Mouse (Mus musculus): ENCODE measurements around the gene Mff. TPM values are rescaled to one million over a fixed set of nuclear protein-coding genes. Genes with fewer than 3 reads are reported as not detected.
A peak's percentile ranks its signal among the peaks of the same experiment; 100 is the strongest.

The Mff gene
- total RNA-seq, 2 experiments from 2014 or later, result 121 to 123 TPM

DNA sequence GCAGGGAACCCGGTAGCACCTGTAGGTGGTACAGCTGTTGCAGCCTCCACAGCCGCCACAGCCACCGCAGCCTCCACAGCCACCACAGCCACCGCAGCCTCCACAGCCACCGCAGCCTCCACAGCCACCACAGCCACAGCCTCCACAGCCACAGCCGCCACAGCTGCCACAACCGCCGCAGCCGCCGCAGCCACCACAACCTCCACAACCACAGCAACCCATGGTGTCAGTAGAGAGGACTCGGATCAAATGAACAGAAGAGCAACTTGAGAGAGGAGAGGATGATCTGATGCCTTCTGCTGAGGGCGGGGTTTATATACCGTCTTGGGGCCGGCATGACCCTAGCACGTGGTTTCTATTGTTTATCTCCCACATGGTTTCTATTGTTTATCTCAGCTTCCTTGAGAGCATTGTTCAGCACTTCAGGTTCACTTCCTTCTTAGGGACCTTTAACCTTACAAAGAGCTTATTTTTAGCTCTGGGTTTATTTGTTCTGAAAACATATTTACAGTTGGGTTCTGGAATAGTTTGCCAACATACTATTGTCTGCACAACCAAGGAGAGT lies 46.4 kb downstream of the Mff start, which contains the start of gene Gm47791:
Gene Gm47791 (minus strand): TSS at position 222 of the 565 bp plus-strand sequence.
- DNase-seq, result no peak

DNA sequence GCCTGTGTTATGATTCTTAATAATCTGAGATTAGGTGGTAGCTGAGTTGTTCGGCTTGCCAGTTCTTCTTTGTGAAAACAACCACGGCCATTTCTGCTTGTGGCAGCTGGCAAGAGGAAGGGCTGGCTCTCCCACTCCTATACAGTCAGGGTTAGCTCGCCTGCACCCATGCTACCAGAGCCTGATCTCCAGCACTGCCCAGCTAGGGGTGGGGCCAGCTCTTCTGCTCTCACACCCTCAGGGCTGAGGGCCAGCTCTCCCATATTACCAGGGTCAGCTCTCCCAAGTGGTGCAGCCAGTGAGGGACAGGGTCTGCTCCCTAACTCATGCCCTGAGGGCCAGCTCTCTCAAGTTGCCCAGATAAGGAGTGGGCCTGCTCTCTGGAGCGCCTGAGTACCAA lies 47.7 kb downstream of the Mff start:
- no peak for DNase-seq

DNA sequence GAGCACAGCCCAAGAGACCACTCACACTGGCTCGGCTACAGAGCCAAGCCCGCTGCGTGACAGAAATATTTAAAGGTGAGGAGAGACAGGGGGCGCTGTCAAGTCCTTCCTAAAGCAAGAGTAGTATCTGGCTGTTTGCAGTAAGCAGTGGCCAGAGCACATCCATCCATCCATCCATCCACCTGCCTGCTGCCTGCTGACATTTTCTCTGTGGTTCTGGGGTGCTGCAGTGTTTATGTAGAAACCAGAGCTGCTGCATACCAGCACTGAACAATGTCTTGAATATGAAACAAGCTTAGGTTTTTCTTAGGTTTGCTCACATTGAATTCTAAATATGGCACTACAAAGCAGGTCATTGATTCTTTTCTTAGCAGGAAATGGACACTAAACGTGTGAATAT lies 48.5 kb downstream of the Mff start:
- DNase-seq, result no peak

GRCm38 (mm10) chr1:82775293-82775692 lies 50.6 kb downstream of the Mff start:
- no peak for DNase-seq

- DNase-seq, result no peak
Measured at GRCm38 (mm10) chr1:82779388-82779966, 54.8 kb downstream of the Mff start.

DNA sequence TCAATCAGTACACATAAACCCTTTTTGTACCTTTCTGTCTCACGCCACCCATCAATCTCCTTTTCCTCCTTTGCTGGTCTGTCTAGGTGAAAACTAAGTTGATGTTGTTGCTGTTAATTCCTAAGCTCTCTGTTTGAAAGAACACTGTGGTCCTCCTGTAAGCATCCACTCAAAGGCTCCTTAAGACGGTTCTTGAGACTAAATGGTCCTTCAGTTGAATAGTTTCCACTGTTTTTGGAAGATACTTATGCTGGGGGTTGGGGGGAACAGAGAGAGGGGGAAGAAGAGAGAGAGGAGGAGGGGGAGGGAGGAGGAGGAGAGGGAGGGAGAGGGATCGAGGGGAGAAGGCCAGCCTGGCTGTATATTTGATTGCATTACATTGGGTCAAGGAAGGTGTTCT lies 58.9 kb downstream of the Mff start:
- DNase-seq, result no peak

- no peak for DNase-seq
Measured at GRCm38 (mm10) chr1:82785546-82785945, 60.9 kb downstream of the Mff start.

- DNase-seq, result peak; percentile 47
Measured at GRCm38 (mm10) chr1:82787414-82787813, 62.7 kb downstream of the Mff start.

DNA sequence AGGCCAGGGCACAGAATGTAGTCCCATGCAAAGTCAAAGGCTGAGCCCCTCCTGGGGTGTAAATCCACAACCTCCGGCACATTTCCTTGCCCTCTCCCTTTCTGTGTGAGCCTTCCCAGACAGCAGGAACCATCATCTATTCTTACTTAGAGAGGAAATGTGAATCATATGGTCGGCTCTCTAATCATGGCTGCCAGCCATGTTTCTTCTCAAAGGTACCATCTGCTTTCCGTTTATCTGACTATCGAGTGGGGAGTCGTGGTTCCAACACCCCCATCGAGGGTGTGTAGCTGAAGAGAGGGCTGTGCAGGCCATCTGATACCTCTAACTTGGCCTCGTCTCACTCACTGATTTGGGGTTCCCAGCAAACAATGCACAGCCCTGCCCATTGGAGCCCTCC lies 63.4 kb downstream of the Mff start:
- no peak for DNase-seq

DNA sequence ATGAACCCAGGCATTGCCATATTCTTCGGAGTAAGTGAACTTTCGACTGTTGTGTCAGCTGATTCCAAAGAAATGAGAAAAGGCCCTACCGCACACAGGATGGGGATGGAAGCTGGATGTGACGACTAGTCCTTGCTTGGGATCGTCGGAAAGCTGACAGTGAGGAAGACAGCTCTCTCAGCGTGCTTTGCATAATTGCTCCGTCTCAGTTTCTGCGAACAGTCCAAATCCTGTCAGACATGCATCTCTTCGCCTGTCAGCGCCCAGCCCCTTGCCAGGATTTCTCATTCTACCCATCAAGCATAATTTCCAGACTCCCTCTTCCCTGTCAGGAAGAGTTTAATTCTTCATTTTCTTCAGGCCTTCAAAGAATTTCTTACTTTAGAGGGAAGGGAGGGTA lies 66.4 kb downstream of the Mff start:
- DNase-seq, result no peak

DNA sequence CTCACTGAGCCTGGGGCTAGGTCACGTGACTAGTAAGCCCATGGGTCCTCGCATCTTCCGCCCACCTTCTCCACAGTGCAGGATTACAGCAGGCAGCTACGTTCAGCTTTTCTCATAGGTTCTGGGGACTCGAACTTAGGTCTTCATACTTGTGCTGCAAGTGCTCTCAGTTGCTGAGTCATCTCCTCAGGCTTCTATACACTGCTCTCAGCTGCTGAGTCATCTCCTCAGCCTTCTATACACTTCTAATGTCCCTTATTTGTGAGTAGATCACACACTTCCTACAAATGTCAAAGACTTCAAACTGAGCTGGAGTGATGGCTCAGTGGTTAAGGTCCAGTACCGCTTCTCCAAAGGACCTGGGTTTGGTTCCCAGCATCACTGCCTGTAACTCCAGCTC lies 67.5 kb downstream of the Mff start:
- DNase-seq, result no peak

GRCm38 (mm10) chr1:82793110-82793509 lies 68.4 kb downstream of the Mff start:
- DNase-seq, result no peak

DNA sequence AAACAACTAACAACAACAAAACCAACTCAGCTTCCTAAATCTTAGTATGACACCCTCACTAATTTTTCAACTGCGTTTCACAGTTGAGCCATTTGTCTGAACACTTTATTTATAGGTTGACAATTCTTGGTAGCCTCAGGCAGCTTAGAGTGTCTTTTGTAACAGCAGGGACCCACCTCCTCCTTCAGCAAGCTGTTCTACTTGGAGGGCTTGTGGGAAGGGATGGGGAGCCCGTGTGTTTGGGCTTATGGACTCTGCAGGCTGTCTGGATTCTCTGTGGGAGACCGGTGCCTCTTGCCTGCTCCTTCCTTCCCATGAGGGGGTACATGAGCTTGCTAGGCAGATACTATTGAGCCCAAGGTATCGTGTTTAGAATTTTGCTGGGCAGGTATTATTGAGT lies 69.3 kb downstream of the Mff start:
- no peak for DNase-seq

GRCm38 (mm10) chr1:82795211-82795610 lies 70.5 kb downstream of the Mff start:
- DNase-seq, result no peak

DNA sequence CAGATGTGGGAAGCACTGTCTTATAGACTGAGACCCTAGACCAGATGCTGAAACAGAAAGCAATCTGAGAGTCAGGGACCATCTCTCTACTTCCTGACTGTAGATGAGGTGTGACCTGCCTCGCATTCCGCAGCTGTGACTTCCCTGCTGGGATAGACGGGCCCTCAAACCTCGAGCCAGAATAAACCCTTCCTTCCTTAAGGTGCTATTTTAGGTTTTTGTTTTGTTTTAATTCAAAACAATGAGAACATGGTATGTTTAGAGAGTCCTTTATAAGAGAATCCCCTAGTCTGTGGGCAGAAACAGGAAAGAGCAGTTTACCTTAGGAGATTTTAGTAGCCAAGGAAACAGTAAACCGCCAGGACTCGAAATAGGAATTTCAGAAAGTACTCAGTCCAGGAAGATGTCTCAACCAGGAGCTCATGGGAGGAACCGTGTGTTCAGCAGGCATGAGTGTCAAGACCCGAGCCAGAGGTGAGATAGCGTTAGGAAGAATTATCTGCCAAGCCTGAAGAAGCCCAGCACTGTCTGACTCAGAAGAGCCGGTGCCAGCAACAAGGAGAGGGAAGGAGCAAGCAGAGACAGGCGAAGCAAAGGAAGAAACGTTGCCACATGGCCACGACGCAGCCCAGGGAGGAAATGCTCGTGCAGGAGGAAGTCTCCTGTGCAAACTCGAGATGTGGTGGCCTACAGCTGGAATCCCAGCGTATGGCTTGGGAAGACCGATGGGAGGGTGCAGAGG lies 71.2 kb downstream of the Mff start:
- DNase-seq, result no peak

DNA sequence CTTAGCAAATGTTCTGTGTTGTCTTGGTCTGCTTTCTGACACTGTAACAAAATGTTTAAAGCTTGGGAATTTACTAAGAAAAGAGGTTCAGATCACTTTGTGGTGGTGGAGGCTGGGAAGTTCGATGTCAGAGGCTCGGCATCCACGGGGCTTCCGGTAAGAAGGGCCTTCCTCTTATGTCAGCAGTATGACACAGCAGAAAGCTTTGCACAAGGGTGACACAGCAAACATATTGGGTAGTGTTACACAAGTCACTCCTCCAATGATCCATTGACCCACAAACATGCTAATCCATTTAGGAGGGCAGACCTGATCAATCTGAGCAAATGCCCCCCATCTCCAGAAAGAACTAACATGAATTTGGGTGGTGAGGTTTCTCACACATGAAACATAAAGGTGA lies 72.4 kb downstream of the Mff start:
- no peak for DNase-seq

- no peak for DNase-seq
Measured at GRCm38 (mm10) chr1:82798304-82798703, 73.6 kb downstream of the Mff start.

DNA sequence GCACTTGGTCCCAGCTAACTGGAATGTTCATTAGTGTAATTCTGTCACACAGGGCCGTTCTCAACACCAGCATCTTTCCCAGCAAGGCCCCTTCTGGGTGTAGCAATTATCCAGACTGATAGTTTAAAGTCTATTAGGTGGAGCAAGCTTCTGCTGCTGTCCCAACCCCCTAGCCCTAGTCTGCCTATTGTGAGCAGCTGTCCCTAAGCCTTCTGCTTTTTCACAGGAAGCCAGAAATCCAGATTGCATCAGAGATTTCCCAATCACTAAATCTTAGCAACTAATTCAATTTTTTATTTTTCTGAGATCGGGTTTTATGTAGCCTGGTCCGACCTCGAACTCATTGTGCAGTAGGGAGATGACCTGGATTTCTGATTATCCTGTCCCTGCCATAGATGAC lies 74.2 kb downstream of the Mff start:
- DNase-seq, result no peak

- DNase-seq, result no peak
Measured at GRCm38 (mm10) chr1:82801105-82801783, 76.6 kb downstream of the Mff start.
